Mouse (Mus musculus) c-Kit-positive CD71-positive TER-119-negative erythroid progenitor cells, embryonic 14.5 days (primary cell): ENCODE results near the gene Tmem82.

Source experiments
- DNase-seq: peaks from one replicate; pipeline ENCODE4 v3.0.0-alpha.2; 2013; ENCODE audit warnings: low read depth

Tmem82 gene

DNA sequence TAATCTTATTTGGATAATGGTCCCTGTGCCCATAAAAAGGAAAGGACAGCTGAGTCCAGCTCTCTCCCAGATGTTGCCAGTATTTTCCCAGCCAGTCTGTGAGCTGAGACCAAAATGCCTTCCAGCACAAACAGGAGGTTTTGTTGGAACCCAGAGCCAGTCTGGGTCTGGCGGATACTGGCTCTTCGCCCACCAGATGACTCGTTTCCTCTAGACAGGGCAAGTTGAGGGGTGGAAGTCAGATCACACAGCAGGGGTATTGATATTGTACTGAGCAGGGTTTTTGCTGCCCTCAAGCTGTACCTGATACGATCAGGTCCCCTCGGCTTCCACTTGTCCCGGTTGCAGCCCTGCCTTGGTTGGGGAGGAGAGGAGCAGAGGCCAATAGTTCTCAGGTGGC is 8.9 kb downstream of the Tmem82 start:
- DNase-seq, result no peak

DNA sequence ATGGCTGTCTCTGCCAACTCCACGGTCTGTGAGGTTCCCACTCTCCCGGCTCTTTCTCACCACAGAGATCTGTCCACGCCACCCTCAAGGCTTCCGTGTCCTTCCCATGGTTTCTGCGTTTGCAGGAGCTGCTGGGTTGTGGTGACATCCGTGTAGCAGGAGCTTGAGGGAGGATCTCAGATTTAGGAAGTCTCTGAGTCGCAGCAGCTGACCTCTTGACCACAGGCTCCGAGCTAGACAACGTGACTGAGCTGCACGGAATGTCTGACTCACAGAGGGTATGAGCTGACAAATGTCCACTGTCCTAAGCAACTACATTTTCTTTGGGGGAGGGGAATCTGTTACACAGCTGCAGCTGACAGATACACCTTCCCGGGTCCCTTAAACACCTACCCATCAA is 12.6 kb downstream of the Tmem82 start, which contains the start of gene Fblim1:
Gene Fblim1 (minus strand): TSS at position 236 of the 400 bp plus-strand sequence.
- DNase-seq, result no peak

DNA sequence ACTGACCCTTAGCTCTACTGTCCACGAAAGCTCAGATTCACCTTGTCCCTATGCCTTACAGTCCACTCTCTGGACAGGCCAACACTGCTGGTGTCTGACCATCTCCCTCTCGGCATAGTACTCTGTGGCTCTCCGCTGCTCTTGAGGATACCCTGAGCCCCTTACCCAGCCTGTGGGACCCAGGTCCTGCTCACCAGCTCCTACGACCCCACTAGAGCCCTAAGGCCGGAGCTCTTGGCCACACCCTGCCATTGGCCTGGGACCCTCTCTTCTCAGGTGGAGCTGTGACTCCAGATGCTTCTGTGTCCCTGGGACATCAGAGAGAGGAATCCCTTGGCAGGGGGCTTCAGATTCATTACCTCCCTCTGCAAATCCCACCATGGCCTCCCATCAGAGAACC is 13.0 kb downstream of the Tmem82 start:
- no peak for DNase-seq

DNA sequence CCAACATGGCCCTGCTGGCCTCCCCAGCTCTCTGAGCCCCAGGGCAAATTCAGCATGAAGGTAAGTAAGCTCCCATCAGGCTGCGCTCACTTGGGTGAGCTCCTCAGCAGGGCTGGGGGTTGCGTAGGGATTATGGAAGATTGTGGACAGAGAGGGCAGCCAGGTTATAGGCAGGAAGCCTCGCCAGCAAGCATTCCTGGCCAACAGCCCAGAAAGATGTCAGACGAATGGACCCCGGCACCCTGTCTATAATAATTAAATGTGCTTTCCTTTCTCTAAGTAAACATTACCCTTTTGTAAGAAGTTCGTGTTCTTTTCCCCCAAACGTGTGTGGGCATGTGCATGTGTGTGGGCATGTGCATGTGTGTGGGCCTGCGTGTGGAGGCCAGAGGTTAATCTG is 13.9 kb downstream of the Tmem82 start:
- no peak for DNase-seq

DNA sequence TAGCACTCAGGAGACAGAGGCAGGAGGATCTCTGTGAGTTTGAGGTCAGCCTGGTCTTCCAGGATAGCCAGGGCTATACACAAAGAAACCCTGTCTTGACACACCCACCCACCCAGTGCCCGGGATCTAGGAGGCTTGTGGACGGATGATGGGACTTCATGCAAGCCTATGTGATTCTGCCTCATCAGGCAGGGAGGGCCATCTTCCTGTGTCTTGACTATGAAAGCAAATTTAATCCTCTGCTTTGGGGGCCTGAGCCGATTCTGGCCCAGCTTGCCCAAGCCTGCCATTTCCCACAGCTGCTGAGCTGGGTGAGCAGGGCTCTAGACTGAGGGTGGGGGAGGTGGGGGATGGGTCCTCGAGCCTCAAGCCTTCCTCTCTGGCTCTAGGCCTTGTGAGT is 14.5 kb downstream of the Tmem82 start:
- no peak for DNase-seq

DNA sequence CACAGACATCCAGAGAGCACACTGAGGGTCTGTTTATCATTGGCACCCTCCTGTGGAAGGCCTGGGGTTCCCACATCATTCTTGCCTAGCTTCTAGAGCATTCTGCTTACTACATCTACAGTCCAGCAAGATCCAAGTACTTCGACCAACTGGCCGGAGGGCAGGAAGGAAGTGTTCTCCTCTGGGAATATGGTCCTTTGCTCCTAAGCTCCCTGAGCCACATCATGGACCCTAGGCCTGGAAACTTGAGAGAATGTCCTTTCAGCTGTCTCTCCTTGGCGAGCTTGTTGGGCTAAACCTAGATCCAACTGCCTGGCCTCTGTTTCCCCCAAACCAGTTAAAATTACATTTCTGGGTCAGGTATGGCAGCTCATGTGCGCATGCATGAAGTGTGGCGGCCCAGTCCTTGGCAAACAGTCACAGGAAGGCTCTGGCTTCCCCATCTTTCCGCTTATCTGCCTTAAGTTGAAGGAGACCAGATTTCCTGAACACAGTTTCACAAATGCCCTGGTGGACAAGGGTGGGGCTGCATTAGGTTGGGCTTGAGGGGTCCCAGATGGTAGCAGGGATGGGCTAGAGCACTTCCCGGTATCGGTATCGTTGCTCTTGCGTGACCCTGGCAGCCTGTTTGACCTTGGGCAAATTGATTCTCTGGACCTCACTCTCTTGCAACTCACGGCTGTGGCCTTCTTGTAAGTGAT is 15.8 kb downstream of the Tmem82 start:
- DNase-seq, result no peak

DNA sequence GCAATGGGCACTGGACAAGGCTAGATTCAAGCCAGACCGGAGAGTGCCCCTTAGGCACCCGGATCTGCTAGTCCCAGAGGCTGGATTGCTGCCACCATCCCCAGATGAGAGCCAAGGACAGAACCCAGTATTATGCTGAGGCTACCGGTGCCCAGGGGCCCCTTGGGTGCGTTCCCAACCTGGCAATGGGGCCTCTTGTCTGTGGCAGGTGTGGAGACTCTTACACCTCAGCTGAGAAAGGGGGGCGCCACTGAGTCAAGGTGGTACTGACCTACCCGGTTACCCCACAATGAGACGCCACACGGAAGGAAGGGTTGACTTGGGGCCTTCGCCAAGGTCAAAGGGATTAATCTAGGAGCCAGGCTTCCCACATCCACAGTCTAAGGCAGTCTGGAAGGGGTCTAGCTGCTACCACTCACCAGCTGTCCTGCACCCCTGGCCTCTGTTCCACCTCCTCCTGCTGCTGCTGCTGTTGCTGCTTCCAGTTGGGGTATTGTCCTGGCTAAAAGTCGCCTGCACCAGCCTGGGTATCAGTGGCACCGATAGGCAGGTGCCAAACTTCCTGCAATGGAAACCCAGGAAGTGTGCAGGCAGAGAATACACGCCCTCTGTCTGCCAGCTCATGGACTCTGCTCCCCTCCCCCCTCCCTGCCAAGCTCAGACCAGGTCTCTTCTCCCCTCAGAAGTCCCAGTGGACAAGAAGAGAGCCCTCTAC is 17.1 kb downstream of the Tmem82 start:
- DNase-seq, result no peak

DNA sequence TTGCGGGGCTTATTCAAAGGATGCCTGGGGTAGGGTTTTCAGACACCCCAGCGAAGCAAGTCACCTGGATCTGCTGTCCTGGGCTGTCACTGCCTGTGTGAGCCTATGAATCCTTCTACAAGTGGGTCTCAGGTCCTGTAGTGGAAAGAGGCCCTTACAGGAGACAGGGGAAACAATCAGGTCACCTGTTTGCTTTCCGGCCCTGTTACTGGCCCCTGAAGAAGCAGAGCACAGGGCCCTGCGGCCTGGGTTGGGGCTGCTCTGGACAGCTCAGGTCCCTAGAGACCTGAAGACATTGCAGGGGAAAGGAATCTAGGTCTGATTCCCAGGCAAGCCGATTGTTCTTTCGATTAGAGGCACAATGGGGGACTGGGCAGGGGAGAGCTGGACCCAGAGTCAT is 18.1 kb downstream of the Tmem82 start:
- DNase-seq, result no peak

DNA sequence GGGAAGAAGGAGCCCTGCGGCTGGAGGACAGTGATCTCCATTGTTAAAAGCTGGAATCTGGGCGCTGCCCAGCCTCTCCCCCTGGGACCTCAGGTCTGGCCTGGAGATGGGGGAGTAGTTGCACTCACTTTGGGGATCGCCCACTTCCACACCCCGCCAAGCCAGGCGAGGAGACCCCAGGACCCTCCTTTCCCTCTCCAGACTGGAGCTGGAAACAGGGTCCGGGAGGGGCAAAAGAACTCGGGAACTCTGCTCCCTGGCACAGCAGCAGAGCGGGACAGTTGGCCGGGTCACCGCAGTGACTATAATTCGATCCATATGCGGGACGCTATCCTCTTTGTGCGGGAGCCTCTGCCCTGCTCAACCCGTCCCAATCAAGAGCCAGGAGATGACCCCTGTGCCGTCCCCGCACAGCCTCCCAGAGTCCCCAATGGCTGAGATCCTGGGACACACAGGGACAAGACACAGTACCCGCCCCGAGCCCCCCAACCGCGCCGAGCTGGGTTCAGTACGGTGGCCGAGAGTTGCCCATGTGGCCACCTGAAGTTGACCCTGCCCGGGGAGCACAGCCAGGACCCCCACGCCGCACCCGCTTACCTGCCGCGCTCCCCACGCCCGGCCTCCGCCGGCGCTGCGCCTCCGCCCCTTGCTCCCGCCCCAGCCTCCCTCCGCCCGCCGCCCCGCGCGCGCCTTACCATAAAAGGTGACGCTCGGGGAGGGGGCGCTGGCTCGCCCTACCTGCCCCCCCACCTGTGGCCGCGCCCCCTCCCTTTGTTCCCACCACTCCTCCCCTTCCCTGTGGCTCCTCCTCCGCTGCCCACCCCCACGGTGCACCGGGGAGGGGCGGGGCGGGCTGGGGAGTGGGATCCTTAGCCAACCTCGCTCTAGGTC is 18.9 kb downstream of the Tmem82 start:
- no peak for DNase-seq

DNA sequence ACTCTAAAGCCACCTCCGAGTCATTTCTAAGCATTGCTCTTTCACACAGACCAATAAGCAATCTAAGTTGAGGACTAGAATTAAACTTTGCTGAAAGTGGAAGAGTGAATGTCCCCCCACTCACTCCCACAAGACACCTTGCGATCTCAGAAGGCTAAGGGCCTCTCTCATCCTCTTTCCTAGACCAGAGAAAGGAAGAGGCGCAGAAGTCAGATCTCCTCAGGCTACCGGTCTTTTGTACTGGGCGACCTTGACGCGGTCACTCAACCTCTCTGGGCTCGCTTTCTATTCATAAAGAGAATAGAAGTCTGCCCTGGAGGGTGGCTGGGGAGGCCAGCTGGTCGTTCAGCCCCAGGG is 19.6 kb downstream of the Tmem82 start:
- no peak for DNase-seq

DNA sequence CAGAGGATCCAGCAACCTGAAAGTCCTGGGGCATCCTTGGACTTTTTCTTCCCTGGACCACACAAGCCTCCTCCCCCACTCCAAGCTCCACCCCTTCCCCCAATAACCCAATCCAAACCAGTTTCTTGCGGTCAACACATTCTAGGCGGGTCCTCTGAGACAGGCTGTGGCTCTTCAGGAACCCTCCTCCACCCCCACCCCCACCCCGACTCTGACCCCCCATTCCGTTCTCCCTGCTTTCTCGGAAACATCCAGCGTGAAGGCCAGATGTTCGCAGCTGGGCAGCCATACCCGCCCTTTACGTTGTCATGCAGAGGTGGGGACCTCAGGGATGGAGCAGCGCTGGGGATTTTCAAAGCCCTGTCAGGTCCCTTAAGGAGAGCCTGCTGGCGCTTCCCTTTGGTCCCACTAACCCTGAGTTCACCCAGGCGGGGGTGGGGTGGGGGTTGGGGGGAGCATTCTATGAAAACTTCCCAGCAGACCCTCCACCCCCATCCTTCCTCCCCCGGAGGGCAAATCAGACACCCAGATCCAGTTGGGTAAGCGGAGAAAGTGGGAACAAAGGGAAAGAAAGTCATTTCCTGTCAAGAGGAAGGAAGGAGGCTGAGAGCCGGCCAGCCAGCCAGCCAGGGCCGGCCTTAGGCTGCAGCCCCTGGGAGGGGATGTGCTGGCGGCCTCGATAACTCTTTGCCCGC is 20.1 kb downstream of the Tmem82 start:
- DNase-seq, result no peak

DNA sequence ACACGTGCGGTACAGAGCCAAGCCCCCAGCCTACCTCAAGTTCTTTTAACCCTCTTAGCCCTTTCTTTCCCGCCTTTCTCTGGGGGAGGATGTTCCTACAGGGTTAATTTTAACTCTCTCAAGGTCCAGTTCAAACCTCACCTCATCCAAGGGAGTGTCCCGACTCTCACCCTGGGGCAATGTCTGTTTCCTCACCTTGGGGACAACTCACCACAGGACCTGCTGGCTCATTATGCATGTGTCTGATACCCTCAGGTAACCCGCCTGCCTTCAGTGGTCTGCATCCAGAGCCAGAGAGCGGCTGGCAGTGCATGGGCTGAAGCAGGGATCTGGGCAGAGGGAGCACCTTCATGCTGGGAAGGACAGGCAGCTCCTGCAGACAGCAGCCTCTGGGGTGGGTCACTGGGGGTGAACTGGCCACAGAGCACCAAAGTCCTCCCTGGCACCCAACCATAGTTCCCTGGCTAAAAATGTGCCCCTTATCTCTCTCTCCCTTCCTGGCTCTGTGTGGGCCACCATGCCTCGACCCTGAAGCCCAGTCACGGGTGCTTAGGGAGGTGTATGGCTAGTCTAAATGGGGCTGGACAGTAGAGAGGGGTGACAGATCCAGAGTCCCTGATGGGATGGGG is 21.6 kb downstream of the Tmem82 start:
- no peak for DNase-seq

DNA sequence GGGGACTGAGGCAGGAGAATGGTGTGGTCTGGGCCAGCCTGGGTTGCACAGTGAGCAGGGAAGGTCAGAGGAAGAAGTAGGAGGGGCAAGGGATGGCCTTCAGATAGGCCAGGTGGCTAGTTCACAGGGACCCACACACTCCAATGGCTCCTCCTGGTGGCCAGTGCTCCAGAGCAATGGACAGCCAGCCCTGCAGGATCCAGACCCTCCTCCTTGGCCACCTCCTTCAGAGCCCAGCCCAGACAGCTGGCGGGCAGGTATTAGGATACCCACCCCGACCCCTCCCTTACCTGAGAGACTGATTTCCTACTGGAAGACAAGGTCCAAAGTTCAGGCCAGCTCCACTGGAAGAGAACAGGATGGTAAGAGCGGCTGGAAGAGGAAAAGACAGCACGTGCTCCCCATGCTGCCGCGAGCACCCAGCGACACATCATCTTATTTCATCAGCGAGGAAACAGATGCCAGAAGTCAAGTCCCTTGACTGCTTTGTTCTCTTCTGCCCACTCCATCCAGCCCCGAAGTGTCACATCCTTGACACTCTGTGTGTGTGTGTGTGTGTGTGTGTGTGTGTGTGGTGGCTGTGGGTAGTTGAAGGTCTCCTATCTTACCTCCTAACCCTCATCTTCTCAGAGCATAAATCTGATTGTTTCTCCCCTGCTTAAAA is 22.7 kb downstream of the Tmem82 start:
- no peak for DNase-seq

DNA sequence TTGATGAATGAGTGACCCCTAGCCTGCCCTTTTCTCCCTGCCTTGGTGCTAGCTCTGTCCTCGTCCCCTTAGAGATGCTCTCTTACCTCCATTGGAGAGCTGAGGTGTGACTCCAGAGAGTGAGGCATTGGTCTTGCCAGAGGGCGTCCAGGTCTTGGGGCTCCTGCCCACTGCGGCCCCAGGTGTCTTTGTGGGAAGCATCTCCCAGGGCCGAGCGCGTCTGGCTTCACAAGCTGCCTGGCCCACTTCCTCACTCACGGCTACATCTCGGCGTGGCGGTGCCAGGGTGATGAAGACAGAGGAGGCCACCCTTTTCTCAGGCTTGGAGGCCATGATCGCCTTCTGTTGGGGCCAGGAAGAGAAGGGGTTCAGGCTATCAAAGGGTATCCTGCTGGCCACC is 23.3 kb downstream of the Tmem82 start:
- no peak for DNase-seq

DNA sequence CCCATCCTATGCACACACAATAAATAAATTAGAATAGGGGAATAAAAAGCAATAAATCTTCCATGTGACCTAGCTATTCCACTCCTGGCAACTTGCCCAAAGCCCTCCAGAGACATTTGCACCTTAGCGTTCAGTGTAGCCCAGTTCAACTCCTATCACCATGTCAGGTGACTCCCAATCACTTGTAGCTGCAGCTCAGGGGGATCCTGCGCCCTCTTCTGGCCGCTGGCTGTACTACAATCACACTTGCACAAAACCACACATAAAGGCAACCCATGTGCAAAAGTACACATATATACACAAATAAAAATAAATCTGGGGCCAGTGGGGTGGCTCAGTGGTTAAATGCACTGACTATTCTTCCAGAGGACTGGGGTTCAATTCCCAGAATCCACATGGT is 26.9 kb downstream of the Tmem82 start:
- peak; percentile 44 for DNase-seq

DNA sequence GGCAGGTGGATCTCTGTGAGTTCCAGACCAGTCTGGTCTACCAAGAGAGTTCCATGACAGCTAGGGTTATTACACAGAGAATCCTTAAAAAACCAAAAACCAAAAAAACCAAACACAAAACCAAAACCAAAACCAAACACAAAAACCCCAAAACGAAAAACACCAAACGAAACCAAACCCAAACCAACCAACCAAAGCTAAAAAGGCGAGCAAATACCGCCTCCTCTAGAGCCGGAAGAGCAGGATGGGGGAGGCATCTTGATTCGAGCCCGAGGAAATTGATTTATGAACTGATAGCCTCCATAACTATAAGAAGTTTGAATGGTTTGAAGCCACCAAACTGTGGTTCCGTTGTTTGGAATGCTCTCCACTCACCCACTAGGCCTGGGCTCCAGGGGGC is 34.5 kb downstream of the Tmem82 start:
- no peak for DNase-seq

DNA sequence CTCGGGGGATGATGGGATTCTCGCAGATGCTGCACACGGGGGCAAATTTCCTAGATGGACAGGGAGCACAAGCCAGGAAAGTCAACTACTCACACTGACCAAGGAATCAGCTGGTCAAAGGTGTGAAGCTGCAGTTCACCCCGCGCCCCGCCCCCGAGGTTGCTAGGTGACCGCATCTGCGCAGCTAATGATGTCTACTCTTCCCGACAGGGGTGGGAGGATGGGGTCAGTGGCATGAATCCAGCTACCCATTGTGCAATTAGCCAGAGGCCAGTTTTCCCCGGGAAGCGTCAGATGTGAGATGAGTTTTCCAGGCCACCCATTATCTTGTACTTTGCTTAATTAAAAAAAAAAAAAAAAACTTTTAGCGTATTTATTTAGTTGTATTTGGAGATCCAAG is 37.4 kb downstream of the Tmem82 start:
- no peak for DNase-seq

DNA sequence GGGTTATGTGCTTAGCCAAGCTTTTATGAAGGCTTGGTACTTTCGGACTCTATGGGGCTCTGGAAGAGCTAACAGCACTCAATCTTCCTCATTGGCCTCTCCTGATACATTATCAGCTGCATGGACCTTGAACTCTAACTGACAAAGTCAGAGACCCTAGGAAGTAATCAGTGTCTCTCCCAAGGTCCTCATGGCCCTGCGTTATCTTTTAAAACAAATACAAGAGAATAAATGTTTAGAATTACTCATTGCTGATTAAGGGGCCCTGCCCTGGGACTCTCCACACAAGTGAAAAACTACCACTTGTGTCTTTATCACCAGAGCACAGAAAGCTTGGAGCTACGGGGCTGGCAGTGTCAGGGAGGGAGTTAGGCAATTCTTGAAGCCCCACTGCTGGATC is 39.6 kb downstream of the Tmem82 start:
- DNase-seq, result peak; percentile 31

DNA sequence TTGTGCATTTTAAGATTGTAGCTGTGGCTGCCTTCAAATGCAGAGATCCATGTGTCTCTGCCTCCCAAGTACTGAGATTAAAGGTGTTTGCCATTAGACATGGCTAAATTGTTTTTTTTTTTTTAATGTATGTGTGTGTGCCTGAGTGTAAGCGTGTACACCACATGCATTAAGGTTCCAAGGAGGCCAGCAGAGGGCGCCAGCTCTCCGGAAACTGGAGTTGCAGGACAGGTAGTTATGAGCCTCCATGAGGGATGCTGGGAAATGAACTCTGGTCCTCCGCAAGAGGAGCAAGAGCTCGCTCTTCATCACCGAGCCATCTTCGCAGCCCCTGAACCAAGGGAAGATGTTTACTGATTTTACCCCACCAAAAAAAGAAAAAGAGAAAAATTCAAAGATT is 41.6 kb downstream of the Tmem82 start:
- DNase-seq, result no peak

DNA sequence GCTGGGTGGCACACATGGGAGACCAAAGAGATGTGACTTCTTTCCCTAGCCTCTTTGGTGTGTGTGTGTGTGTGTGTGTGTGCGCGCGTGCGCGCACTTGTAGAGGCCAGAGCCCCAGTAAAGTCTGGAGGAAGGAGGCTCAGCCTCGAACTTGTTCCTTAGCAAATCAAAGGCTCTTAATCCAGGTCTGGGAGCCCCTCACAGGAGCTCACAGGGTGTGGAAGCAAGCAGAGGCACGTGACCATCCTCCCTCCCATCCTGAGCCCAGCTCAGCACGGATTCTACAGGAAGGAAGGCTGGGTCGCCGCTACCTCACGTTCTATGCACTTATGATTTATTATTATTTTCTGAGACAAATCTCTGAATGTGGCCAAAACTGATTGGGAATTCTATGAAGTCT is 42.0 kb downstream of the Tmem82 start:
- no peak for DNase-seq
